Mouse (Mus musculus) heart, postnatal 25 days (tissue): ENCODE data around the gene Galnt6. TPM values are rescaled to one million over a fixed set of nuclear protein-coding genes. Genes with fewer than 3 reads are reported as not detected.

Experiments used
- DNase-seq: peaks from one replicate; pipeline ENCODE4 v3.0.0; 2022; ENCODE audit warnings: low spot score
- intact Hi-C: fragments of 180-260 bp; cut with DNase I; formaldehyde crosslinking; loops from one replicate; pipeline ENCODE4 v1.15.1; 2025
- microRNA-seq: library from miRNA; unstranded; fragments of <30 nt; microRNA quantifications from one replicate; pipeline ENCODE4 v1.2.0, GENCODE M21; 2022
- total RNA-seq, 2 experiments: library from RNA; stranded (reverse); gene quantifications; 2 replicates each; pipeline ENCODE4 v1.2.3; 2021

The Galnt6 gene
- total RNA-seq, 2 experiments from 2014 or later: 0.99 to 1.2 TPM

GRCm38 (mm10) chr15:100667420-100667819 is 61.8 kb downstream of the Galnt6 start:
- intact Hi-C loops: no loop called here
- no peak for DNase-seq

DNA sequence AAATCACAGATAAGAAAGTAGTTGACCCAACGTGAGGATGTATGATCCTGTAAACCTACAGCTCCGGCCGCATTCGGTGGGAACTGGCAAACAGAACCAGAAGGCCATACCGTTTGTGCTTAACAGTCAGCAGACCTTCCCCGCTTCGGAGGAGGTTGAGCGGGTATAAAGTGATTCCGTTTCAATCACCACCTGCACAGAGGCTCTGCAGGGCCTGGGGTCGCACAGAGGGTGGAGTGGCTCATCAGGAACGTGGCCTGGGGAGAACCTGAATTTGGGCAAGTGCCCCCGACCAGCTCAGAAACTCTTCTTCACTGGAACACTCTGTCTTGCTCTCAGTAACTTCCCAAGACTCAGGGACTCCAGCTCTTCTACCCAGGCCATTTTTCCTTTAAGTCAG is 62.3 kb downstream of the Galnt6 start:
- no peak for DNase-seq
- intact Hi-C loops: no loop called here

GRCm38 (mm10) chr15:100666219-100666696 is 62.9 kb downstream of the Galnt6 start:
- intact Hi-C loops: no loop called here
- no peak for DNase-seq

DNA sequence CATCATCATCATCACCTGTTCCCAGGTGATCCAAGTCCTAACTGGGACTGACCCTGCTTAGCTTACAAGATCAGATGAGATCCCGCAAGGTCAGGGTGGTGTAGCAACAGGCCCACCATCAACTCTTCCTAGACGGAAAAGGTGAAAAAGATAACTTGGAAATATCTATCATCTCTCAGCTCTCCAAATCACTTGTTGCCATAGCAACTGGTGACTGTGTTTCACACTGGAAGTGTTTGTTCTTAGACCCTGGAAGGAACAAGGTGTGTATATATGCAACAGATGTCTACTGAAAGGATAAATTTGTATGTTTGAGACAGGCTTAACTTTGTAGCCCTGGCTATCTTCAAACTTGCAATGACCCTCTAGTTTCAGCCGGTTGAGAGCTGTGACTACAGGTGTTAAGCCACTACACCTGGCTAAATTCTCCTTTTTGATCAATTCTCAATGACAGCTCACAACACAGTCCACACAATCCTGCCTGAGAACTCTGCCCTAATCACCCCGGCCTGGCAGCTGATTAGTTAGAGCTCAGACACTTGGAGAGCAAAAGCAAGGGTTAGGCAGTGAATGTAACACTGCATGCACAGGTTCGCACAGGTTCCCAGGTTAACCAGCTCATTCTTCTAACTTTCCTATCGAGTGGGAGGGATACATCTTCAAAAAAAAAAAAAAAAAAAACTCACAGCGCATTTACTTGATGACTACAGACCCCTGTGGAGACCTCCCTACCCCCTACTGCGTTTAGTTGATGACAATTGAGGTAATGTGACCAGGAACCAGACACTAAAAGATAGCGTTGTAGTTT is 63.6 kb downstream of the Galnt6 start:
- no peak for DNase-seq
- intact Hi-C loops: no loop called here

DNA sequence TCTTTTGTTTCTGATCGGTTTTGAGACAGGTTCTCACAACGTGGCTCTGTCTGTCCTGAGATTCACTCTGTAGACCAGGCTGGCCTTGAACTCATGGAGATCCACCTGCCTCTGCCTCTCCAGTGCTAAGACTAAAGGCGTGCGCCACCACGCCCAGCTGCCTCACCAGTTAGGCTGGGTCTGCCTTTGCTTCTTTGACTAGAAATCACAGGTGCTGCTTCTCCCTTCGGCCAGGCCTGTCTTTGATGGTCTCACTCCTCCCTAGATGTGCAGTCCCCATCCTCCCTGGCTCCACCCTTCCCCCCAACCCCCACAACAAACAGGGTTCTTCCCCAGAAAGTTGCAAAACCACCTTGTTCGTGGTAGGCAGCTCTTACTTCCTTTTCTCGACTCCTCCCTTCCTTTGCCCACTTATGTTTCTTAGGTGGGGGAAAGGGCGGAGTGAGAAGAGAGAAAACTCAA is 64.3 kb downstream of the Galnt6 start:
- DNase-seq: no peak
- intact Hi-C loops: no loop called here

- intact Hi-C loops: no loop called here
- no peak for DNase-seq
These were observed 68.4 kb downstream of the Galnt6 start for GRCm38 (mm10) chr15:100660805-100661204.

DNA sequence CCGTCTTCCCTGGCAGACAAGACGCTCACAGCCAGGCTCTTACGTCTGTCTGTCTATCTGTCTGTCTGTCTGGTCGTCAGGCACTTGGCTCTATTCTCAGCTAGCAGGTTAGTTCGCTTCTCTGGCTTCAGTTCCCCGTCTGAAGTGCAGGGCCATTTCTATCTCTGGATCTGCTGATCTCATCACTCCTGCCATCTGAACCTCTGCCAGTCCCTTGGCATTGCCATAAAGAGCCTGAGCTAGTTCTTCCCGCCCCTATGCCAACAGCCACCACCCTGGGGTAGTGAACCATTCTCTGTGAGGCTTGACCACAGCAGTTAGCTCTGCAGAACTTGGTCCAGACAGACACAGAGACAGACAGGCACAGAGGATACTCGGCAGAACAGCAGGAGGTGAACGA is 68.9 kb downstream of the Galnt6 start:
- intact Hi-C loops: no loop called here
- DNase-seq: no peak

GRCm38 (mm10) chr15:100655201-100655600 is 74.0 kb downstream of the Galnt6 start:
- intact Hi-C loops: no loop called here
- no peak for DNase-seq

GRCm38 (mm10) chr15:100654271-100654670 is 74.9 kb downstream of the Galnt6 start:
- intact Hi-C loops: no loop called here
- no peak for DNase-seq

- intact Hi-C loops: no loop called here
These were observed 77.6 kb downstream of the Galnt6 start for GRCm38 (mm10) chr15:100651610-100652009.

GRCm38 (mm10) chr15:100650111-100650510 is 79.1 kb downstream of the Galnt6 start:
- no peak for DNase-seq
- intact Hi-C loops: no loop called here

More at GRCm38 (mm10) chr15:100651610-100652009, 77.6 kb downstream of the Galnt6 start:
- DNase-seq: no peak

DNA sequence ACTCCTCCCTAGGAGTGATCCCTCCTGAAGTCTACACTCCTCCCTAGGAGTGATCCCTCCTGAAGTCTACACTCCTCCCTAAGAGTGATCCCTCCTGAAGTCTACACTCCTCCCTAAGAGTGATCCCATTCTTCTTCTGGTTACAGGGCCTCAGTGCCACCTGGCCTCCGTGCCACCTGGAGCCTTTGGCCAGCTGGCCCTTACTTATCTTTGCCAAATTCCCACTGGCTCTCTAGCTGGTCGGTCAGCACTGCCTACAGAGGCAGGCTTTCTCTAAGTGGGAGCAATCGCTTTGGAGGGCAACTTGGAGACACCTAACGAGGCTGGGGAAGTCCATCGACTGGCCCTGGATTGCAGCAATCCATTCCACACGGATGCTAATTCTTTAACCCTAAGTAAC is 83.0 kb downstream of the Galnt6 start:
- no peak for DNase-seq
- intact Hi-C loops: no loop called here

GRCm38 (mm10) chr15:100642451-100642850 is 86.7 kb downstream of the Galnt6 start:
- intact Hi-C loops: no loop called here
- no peak for DNase-seq

Small RNA genes lying within 50 kb of the gene (microRNA-seq; reads per million reads assigned to microRNA genes)
- gene Mir6961: not detected

Other genes with a start within 250 kb of the Galnt6 start
- gene Csrnp2, start 233.9 kb downstream of the Galnt6 start, total RNA-seq: 1 to 10 TPM; 2.5 to 2.9 TPM
- gene Tfcp2, start 177.4 kb downstream of the Galnt6 start, total RNA-seq: 10 to 100 TPM; 12.6 to 13.3 TPM
- 10 to 100 TPM; 10.5 to 10.9 TPM for gene Pou6f1, start 129.4 kb downstream of the Galnt6 start, total RNA-seq
- 100 to 1,000 TPM; 145 to 156 TPM for gene Dazap2, start 114.0 kb downstream of the Galnt6 start, total RNA-seq
- gene Smagp, start 92.4 kb downstream of the Galnt6 start, total RNA-seq: 10 to 100 TPM; 13.7 to 15.5 TPM
- 1 to 10 TPM; 1.2 to 1.7 TPM for gene Bin2, start 59.8 kb downstream of the Galnt6 start, total RNA-seq
- gene Cela1, start 41.5 kb downstream of the Galnt6 start, total RNA-seq: under 1 TPM; 0.42 to 0.52 TPM
- gene Slc4a8, start 32.4 kb upstream of the Galnt6 start, total RNA-seq: 1 to 10 TPM; 3.0 to 3.9 TPM
- gene Scn8a, start 140.5 kb upstream of the Galnt6 start, total RNA-seq: under 1 TPM; 0.18 to 0.25 TPM